Mouse (Mus musculus) bone marrow macrophage, adult 2 months (primary cell): ENCODE data around the gene Map3k9. TPM values are rescaled to one million over a fixed set of nuclear protein-coding genes. Genes with fewer than 3 reads are reported as not detected.
A peak's percentile ranks its signal among the peaks of the same experiment; 100 is the strongest.

Source experiments
- H3K27ac ChIP-seq: 2 replicates; pipeline ENCODE4 v1.5.1; 2012; ENCODE audit warnings: low read depth, low read length; ENCODE audit not compliant: insufficient read depth
- H3K4me1 ChIP-seq: 2 replicates; pipeline ENCODE4 v1.6.1; 2012; ENCODE audit warnings: low read length; ENCODE audit not compliant: control insufficient read depth, insufficient read depth
- H3K4me3 ChIP-seq: 2 replicates; pipeline ENCODE4 v1.5.1; 2012; ENCODE audit warnings: mild to moderate bottlenecking, low read length, moderate library complexity; ENCODE audit not compliant: insufficient read depth
- CTCF ChIP-seq: IDR thresholded peaks from 2 replicates; pipeline ENCODE4 v1.5.1; 2012; ENCODE audit warnings: low read depth, mild to moderate bottlenecking, low read length, moderate library complexity
- POLR2A ChIP-seq: IDR thresholded peaks from 2 replicates; pipeline ENCODE4 v1.6.1; 2012; ENCODE audit warnings: mild to moderate bottlenecking, low read depth, low read length, borderline replicate concordance
- polyA plus RNA-seq: library from polyadenylated mRNA; stranded (reverse); fragments of >200 nt; gene quantifications from 2 replicates; pipeline ENCODE4 v1.2.4, GENCODE M21; 2012; ENCODE audit not compliant: missing spikeins, insufficient read depth, insufficient read length

Gene Map3k9
- polyA plus RNA-seq, 1 experiment: 7.5 TPM

DNA sequence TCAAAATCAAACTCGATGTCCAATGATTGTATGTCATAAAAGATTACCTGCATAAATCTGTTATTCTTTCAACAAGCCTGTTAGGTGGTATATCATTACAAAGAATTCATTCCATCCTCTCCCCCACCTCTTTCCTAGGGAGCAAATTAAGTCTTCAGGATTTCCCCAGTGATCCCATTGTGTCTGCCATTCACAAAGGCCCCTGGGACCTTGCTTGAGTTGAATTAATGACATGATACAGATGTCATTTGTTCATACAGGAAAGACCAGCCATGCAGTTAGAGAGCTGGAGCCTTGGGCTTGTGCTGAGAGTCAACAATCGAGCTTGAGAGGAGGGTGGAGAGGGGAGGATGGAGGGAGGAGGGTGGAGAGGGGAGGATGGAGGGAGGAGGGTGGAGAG is 27.6 kb upstream of the Map3k9 start:
- no peak overlapping the region for H3K27ac ChIP-seq
- H3K4me3 ChIP-seq: no peak overlapping the region
- H3K4me1 ChIP-seq: peaks cover 18% of the 10 kb centered on the region
- TF ChIP-seq POLR2A (no peak), CTCF (no peak)

DNA sequence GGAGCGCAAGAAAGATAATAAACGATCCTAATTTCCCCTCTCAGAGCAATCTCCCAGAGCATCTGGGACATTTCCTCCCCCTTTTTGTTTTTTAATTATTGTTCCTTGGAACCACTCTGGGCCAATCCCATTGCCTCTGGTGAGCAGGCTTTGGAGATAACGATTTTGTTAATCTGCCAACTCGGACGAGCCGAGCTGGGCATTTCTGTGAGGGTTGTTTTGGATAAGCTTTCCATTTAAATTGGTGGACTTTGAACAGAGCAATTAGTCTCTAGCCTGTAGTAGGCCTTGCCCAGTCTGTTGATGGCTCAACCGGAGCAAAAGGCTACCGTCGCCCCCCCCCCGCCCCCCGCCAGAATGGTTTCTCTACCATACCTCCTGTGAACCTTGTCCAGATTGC is 27.0 kb upstream of the Map3k9 start:
- Histone ChIP-seq H3K4me3 (no peak overlapping the region), H3K27ac (no peak overlapping the region), H3K4me1 (peaks cover 18% of the 10 kb centered on the region)
- no peak for TF ChIP-seq CTCF
- no peak for TF ChIP-seq POLR2A

DNA sequence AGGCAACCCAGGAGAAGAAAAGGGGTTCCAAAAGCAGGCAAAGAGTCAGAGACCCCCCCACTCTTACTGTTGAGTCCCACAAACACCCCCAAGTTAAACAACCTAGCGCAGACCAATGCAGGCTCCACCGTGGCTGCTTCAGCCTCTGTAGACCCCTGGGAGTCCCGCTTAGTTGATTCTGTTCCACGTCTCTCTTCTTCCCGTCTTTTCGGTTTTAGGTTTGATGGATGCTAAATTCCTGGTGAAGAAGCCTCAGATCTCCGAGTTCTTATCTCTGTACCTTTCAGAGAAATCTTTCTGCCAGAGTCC is 26.5 kb upstream of the Map3k9 start:
- Histone ChIP-seq H3K4me3 (no peak overlapping the region), H3K27ac (no peak overlapping the region), H3K4me1 (peaks cover 18% of the 10 kb centered on the region)
- TF ChIP-seq POLR2A (no peak), CTCF (no peak)

DNA sequence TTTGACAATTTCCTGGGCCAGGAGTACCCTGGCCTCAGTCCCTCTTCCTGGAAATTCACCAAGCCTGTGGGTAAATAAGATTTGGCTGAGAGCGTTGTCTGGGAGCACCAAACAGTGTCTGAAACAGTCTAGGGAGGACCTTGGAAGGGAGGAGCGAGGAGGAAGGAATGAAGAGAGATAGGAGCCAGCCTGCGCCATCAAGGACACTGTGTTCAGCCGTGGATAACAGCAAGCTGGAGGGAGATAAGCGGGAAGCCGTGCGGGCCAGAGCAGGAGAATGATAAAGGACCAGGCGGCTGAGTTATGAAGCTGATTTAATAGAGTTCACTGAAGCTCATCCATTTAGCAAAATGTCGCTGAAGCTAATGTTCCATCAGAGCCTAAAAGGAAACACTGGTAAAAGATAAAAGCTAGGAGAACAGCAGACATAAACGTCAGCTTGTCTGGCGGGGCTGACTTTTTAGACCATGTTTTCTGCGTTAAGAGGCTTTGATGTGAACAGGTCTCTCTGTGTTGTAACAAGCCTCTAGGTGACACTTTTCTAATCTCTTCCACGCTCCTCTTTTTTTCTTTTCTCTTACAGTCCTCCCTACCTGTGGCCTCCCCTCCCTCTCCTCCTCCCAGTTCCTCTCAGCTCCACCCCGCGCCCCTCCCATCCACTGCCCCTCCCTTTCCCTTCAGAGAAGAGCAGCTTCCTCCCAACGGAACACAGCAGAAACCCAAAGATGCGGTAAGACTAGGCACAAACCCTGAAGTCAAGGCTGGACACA is 26.0 kb upstream of the Map3k9 start:
- TF ChIP-seq CTCF: no peak
- TF ChIP-seq POLR2A: no peak
- peaks cover 18% of the 10 kb centered on the region for H3K4me1 ChIP-seq
- H3K4me3 ChIP-seq: no peak overlapping the region
- no peak overlapping the region for H3K27ac ChIP-seq

DNA sequence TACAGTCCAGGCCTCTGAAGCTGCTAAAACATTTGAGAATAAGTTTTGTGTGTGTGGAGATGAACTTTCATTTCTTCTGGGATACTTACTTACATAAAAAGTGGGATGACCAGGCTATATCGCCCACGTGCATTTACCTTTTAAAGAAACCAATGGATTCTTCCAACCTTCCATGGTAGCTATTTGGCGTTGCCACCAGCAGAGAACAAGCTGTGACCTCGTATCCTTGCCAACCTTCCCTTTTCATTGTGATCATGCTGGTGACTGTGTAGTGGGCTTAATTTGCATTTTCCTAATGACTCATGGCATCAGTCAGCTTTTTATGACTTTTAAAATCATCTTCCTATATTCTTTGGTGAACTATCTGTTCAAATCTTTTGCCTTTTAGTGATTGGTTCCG is 25.1 kb upstream of the Map3k9 start:
- TF ChIP-seq CTCF: no peak
- no peak for TF ChIP-seq POLR2A
- Histone ChIP-seq H3K27ac (no peak overlapping the region), H3K4me1 (peaks cover 18% of the 10 kb centered on the region), H3K4me3 (no peak overlapping the region)

DNA sequence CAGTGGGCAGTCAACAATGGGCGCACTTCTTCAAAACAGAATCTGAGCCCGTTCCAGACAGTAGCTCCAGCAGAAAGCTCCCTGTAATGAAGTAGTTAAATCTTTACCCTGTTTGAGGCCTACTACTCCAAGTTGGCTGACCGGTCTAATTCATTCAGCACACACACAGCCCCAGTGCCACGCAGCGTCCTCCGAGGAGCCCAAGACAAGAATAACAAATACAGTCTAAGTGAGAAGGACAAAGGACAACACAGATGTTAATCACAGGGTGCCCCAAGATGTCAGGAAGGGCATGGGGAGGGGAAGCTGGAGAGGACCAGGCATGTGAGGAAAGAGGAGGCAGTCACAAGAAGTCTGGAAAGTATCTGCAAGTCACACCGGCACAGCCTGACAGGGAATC is 22.8 kb upstream of the Map3k9 start:
- Histone ChIP-seq H3K4me1 (peaks cover 18% of the 10 kb centered on the region), H3K27ac (no peak overlapping the region), H3K4me3 (no peak overlapping the region)
- no peak for TF ChIP-seq CTCF
- no peak for TF ChIP-seq POLR2A

DNA sequence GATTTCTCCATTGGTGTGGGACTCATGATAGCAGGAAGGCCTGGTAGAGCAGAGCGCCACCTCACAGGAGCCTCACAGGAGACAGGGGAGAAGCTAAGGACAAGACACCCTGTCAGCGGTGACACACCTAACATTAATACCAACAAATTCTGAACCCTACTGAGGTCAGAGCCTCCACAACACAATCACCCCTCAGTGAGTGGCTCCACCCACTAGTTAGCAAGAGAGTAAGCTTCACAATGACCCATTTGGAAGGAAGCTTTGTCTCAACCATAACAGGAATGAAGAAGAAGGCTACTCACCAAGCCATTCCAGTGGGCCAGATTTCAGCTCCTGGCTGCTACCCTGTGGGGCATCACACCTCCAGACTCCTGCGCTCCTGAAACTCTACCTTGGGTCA is 22.0 kb upstream of the Map3k9 start:
- TF ChIP-seq POLR2A (no peak), CTCF (no peak)
- Histone ChIP-seq H3K27ac (no peak overlapping the region), H3K4me1 (peaks cover 18% of the 10 kb centered on the region), H3K4me3 (no peak overlapping the region)

DNA sequence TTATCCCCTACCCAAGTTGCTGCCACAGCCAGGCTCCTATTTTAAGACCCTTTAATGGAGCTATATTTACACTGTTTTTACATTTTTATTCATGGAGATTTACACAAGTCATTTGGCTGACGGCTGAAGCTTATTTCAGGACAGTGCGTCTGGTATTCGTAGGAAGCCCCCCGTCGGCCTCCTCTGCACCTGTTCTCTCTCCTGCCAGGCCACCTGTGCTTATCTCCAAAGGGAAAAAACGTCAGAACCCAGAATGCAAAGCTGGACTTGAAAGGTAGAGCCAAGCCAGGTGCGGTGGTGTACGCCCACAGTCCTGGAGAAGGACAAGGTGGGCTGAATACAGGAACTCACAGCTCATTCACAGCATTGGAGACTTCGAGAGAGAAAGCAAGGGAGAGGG is 20.2 kb upstream of the Map3k9 start:
- no peak overlapping the region for H3K4me3 ChIP-seq
- TF ChIP-seq CTCF (no peak), POLR2A (no peak)
- H3K27ac ChIP-seq: no peak overlapping the region
- peaks cover 10% of the 10 kb centered on the region for H3K4me1 ChIP-seq

DNA sequence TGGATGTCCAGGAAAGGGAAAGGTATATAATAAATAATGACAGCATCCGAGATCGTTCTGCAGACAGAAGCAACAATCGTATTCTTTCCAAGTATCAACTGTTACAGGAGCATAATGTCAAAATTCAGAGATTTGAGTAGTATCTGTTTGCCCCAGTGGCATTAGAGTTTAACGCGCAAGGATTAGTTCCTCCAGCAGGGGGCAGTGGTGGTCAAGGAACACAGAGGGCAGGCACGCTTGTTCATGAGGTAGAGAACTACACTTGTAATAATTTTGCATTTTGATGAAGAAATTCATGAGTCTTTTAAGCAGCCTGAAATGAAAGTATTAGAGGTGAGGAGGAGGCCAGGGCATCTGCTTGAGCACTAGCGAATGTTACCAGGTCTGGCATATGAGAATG is 15.6 kb upstream of the Map3k9 start:
- no peak overlapping the region for H3K27ac ChIP-seq
- TF ChIP-seq CTCF (peak; percentile 68), POLR2A (no peak)
- H3K4me1 ChIP-seq: peaks cover 17% of the 10 kb centered on the region
- H3K4me3 ChIP-seq: no peak overlapping the region

DNA sequence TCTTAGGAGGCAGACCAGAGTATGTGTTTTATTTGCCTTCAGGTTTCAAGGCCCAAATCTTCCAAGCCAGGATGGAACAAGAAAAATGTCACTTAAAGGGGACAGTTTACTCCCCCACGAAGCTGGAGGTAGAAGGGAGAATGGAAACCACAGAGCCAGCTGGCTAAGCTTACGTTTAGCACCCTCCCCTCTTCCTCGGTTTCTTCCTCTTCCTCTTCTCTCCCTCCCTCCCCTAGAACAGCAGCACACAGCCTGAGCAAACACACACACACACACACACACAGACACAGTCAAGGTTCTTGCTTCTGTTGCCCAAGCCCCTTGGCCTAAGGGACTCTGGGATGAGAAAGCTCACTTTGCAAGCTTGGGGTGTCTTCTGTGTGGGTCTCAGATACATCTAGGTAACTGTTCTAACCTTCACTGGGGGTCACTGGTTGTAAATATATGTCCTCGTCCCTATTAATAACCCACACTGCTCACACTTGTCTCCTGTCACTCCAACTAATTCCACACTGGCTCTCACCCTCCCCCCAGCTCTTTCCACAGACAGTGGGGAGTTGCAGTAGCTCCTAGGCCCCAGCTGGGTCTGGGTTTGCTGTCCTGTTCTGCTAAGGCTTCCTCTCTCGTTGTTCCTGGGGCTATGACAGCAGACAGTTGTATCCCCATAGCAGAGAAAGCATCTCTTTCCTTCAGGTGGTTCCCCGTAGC is 11.7 kb upstream of the Map3k9 start:
- TF ChIP-seq CTCF (no peak), POLR2A (no peak)
- no peak overlapping the region for H3K27ac ChIP-seq
- no peak overlapping the region for H3K4me3 ChIP-seq
- peaks cover 19% of the 10 kb centered on the region for H3K4me1 ChIP-seq
